Mouse (Mus musculus) megakaryocyte, embryonic 14.5 days (primary cell): ENCODE results near the gene Kif26b.

Source experiments
- FLI1 ChIP-seq: IDR thresholded peaks from 2 replicates; pipeline ENCODE4 v1.6.1; 2012; ENCODE audit warnings: low read length, inconsistent platforms, mixed read lengths
- GATA1 ChIP-seq: IDR thresholded peaks from 3 replicates; pipeline ENCODE4 v1.6.1; 2012; ENCODE audit warnings: mixed read lengths, low read length, inconsistent platforms, borderline replicate concordance

GRCm38 (mm10) chr1:178940353-178940752 lies 411.4 kb downstream of the Kif26b start:
- TF ChIP-seq GATA1 (no peak), FLI1 (no peak)
